Mouse (Mus musculus): Measurements from ENCODE around the gene Zfp583. TPM values are rescaled to one million over a fixed set of nuclear protein-coding genes. Genes with fewer than 3 reads are reported as not detected.

Gene Zfp583
- total and polyA plus RNA-seq, 3 experiments: 0.38 to 3.1 (median 0.49) TPM

DNA sequence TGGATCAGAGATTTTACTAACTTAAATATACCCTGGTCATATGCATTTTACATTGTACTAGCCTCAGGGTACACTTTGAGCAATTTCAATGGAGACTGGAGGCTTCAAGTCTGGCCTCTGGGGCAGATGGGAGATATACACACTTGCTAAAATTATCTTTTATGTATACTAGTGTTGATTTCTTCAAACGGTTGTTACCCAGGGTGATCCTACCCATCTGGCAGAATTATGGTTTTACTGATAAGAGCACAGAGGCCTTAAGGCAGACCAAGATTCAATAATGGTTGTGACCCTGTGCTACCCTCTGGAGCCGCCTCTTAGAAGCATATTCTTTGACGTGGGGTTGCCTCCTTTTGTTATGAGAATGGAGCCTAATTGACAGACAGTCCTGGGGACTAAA, 53.2 kb downstream of the Zfp583 start:
- Histone ChIP-seq H3K4me1 (ENCODE audit: insufficient read depth, low read depth, low read length) (peaks cover 28% of the 10 kb centered on the region), H3K27me3 (ENCODE audit: insufficient read depth, low read length) (no peaks in the 10 kb centered on the region), H3K9me3 (replicated peaks) (no peaks in the 10 kb centered on the region), H3K36me3 (replicated peaks) (peaks cover 14% of the 10 kb centered on the region), H3K4me3 (ENCODE audit: low read depth, low read length) (no peak overlapping the region)
- TF ChIP-seq TAL1 (conservative IDR thresholded peaks at IDR 0.05; ENCODE audit: low read depth, low read length) (peak; percentile 52), CTCF (IDR thresholded peaks at IDR 0.05; ENCODE audit: low read depth, low read length) (no peak)
- DNase-seq (ENCODE audit: low spot score) (peak; percentile 43), ATAC-seq (ENCODE audit: extremely low read depth, insufficient number of reproducible peaks, low FRiP score, poor library complexity, severe bottlenecking) (peak; percentile 86)

DNA sequence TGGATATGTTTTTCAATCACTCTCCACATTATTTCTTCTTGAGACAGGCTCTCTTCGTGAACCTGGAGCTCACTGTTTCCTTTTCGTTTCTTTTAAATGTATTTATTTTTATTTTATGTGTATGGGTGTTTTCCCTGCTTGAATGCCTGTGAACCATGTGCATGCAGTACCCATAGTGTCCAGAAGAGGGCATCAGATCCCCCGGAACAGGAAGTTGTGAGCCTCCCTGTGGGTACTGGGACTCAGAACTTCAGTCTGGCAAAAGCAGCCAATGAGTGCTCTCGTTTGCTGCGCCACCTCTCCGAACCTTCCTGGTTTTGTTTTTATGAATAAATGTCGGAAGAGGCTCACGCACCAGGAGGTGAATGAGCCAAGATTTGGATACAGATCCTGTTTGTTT, 65.4 kb downstream of the Zfp583 start:
- TF ChIP-seq POLR2AphosphoS5 (IDR thresholded peaks at IDR 0.05; ENCODE audit: insufficient replicate concordance, low read depth, low read length) (no peak), CTCF (IDR thresholded peaks at IDR 0.05; ENCODE audit: low read depth, low read length) (peak; percentile 73; the same call in 1 of the 2 replicates), GATA1 (IDR thresholded peaks at IDR 0.05; ENCODE audit: borderline replicate concordance, low read length) (no peak), GATA2 (IDR thresholded peaks at IDR 0.05; ENCODE audit: borderline replicate concordance, low read depth, low read length) (no peak), TAL1 (conservative IDR thresholded peaks at IDR 0.05; ENCODE audit: low read depth, low read length) (no peak)
- Histone ChIP-seq H3K9me3 (replicated peaks) (no peaks in the 10 kb centered on the region), H3K4me1 (ENCODE audit: insufficient read depth, low read depth, low read length) (peaks cover 15% of the 10 kb centered on the region), H3K4me3 (ENCODE audit: low read depth, low read length) (no peak overlapping the region), H3K27me3 (ENCODE audit: insufficient read depth, low read length) (peaks cover 8% of the 10 kb centered on the region; the same call in 1 of the 2 replicates), H3K36me3 (replicated peaks) (no peaks in the 10 kb centered on the region)
- DNase-seq (ENCODE audit: low spot score): peak; percentile 30
- ATAC-seq (ENCODE audit: extremely low read depth, insufficient number of reproducible peaks, low FRiP score, poor library complexity, severe bottlenecking): peak; percentile 60; the same call in 1 of the 2 replicates

Other genes starting within 250 kb of the Zfp583 start
- gene Zfp787, start 175.3 kb downstream of the Zfp583 start, total RNA-seq (2014; fragmentation: Nextera tagmentation): 23.5 and 36.9 TPM in 2 replicates
- gene Zfp787, start 175.3 kb downstream of the Zfp583 start, total RNA-seq (2017): 33.1 and 39.0 TPM in 2 replicates
- gene Zfp787, start 175.3 kb downstream of the Zfp583 start, polyA plus RNA-seq (2012): 47.7 and 49.8 TPM in 2 replicates
- 7.1 and 15.0 TPM in 2 replicates for gene Zfp444, start 159.1 kb downstream of the Zfp583 start, total RNA-seq (2014; fragmentation: Nextera tagmentation)
- 26.9 and 29.3 TPM in 2 replicates for gene Zfp444, start 159.1 kb downstream of the Zfp583 start, total RNA-seq (2017)
- gene Zfp444, start 159.1 kb downstream of the Zfp583 start, polyA plus RNA-seq (2012): 45.2 and 48.6 TPM in 2 replicates
- not detected in 2 replicates for gene Galp, start 134.2 kb downstream of the Zfp583 start, total RNA-seq (2014; fragmentation: Nextera tagmentation)
- gene Galp, start 134.2 kb downstream of the Zfp583 start, total RNA-seq (2017): not detected in 2 replicates
- not detected in 2 replicates for gene Galp, start 134.2 kb downstream of the Zfp583 start, polyA plus RNA-seq (2012)
- gene Zscan5b, start 109.0 kb downstream of the Zfp583 start, total RNA-seq (2014; fragmentation: Nextera tagmentation): not detected in 2 replicates
- gene Zscan5b, start 109.0 kb downstream of the Zfp583 start, total RNA-seq (2017): not detected in 2 replicates
- not detected in 2 replicates for gene Zscan5b, start 109.0 kb downstream of the Zfp583 start, polyA plus RNA-seq (2012)
- not detected in 2 replicates for gene Epp13, start 78.6 kb downstream of the Zfp583 start, total RNA-seq (2014; fragmentation: Nextera tagmentation)
- gene Epp13, start 78.6 kb downstream of the Zfp583 start, total RNA-seq (2017): not detected in 2 replicates
- not detected in 2 replicates for gene Epp13, start 78.6 kb downstream of the Zfp583 start, polyA plus RNA-seq (2012)
- 10.1 and 12.8 TPM in 2 replicates for gene Zfp667, start 44.7 kb downstream of the Zfp583 start, total RNA-seq (2014; fragmentation: Nextera tagmentation)
- 16.3 and 17.0 TPM in 2 replicates for gene Zfp667, start 44.7 kb downstream of the Zfp583 start, total RNA-seq (2017)
- 0.19 and 0.47 TPM in 2 replicates for gene Zfp667, start 44.7 kb downstream of the Zfp583 start, polyA plus RNA-seq (2012)
- not detected in 2 replicates for gene Gm3854, start 12.5 kb upstream of the Zfp583 start, total RNA-seq (2014; fragmentation: Nextera tagmentation)
- 0.05 and 0.12 TPM in 2 replicates for gene Gm3854, start 12.5 kb upstream of the Zfp583 start, total RNA-seq (2017)
- gene Gm3854, start 12.5 kb upstream of the Zfp583 start, polyA plus RNA-seq (2012): not detected in 2 replicates
- 0.83 and 8.5 TPM in 2 replicates for gene Zfp78, start 32.0 kb upstream of the Zfp583 start, total RNA-seq (2014; fragmentation: Nextera tagmentation)
- 2.3 and 2.5 TPM in 2 replicates for gene Zfp78, start 32.0 kb upstream of the Zfp583 start, total RNA-seq (2017)
- 0.03 and 0.12 TPM in 2 replicates for gene Zfp78, start 32.0 kb upstream of the Zfp583 start, polyA plus RNA-seq (2012)
- 2.1 and 5.8 TPM in 2 replicates for gene Zfp28, start 52.0 kb upstream of the Zfp583 start, total RNA-seq (2014; fragmentation: Nextera tagmentation)
- 1.8 and 2.6 TPM in 2 replicates for gene Zfp28, start 52.0 kb upstream of the Zfp583 start, total RNA-seq (2017)
- gene Zfp28, start 52.0 kb upstream of the Zfp583 start, polyA plus RNA-seq (2012): 0.46 and 0.63 TPM in 2 replicates
- 1.5 TPM in 1 of 2 replicates, not detected in the other for gene Smim17, start 67.4 kb upstream of the Zfp583 start, total RNA-seq (2014; fragmentation: Nextera tagmentation)
- not detected in 2 replicates for gene Smim17, start 67.4 kb upstream of the Zfp583 start, total RNA-seq (2017)
- not detected in 2 replicates for gene Smim17, start 67.4 kb upstream of the Zfp583 start, polyA plus RNA-seq (2012)
- gene Gm20715, start 79.0 kb upstream of the Zfp583 start, total RNA-seq (2014; fragmentation: Nextera tagmentation): not detected in 2 replicates
- gene Gm20715, start 79.0 kb upstream of the Zfp583 start, total RNA-seq (2017): 0.06 and 0.11 TPM in 2 replicates
- not detected in 2 replicates for gene Gm20715, start 79.0 kb upstream of the Zfp583 start, polyA plus RNA-seq (2012)
- gene Olfr1344, start 107.4 kb upstream of the Zfp583 start, total RNA-seq (2014; fragmentation: Nextera tagmentation): not detected in 2 replicates
- gene Olfr1344, start 107.4 kb upstream of the Zfp583 start, total RNA-seq (2017): 0.11 TPM in 1 of 2 replicates, not detected in the other
- gene Olfr1344, start 107.4 kb upstream of the Zfp583 start, polyA plus RNA-seq (2012): not detected in 2 replicates
- gene Olfr1336, start 124.9 kb upstream of the Zfp583 start, total RNA-seq (2014; fragmentation: Nextera tagmentation): not detected in 2 replicates
- under 0.01 and 0.16 TPM in 2 replicates for gene Olfr1336, start 124.9 kb upstream of the Zfp583 start, total RNA-seq (2017)
- not detected in 2 replicates for gene Olfr1336, start 124.9 kb upstream of the Zfp583 start, polyA plus RNA-seq (2012)
- gene Olfr1346, start 135.8 kb upstream of the Zfp583 start, total RNA-seq (2014; fragmentation: Nextera tagmentation): not detected in 2 replicates
- gene Olfr1346, start 135.8 kb upstream of the Zfp583 start, total RNA-seq (2017): 0.06 and 0.11 TPM in 2 replicates
- not detected in 2 replicates for gene Olfr1346, start 135.8 kb upstream of the Zfp583 start, polyA plus RNA-seq (2012)
- gene Olfr5, start 155.7 kb upstream of the Zfp583 start, total RNA-seq (2014; fragmentation: Nextera tagmentation): not detected in 2 replicates
- gene Olfr5, start 155.7 kb upstream of the Zfp583 start, total RNA-seq (2017): 0.11 TPM in 1 of 2 replicates, not detected in the other
- gene Olfr5, start 155.7 kb upstream of the Zfp583 start, polyA plus RNA-seq (2012): not detected in 2 replicates
- not detected in 2 replicates for gene Olfr1347, start 168.5 kb upstream of the Zfp583 start, total RNA-seq (2014; fragmentation: Nextera tagmentation)
- gene Olfr1347, start 168.5 kb upstream of the Zfp583 start, total RNA-seq (2017): 0.12 and 0.33 TPM in 2 replicates
- not detected in 2 replicates for gene Olfr1347, start 168.5 kb upstream of the Zfp583 start, polyA plus RNA-seq (2012)
- gene Olfr1348, start 177.5 kb upstream of the Zfp583 start, total RNA-seq (2014; fragmentation: Nextera tagmentation): not detected in 2 replicates
- 0.23 TPM in 1 of 2 replicates, not detected in the other for gene Olfr1348, start 177.5 kb upstream of the Zfp583 start, total RNA-seq (2017)
- gene Olfr1348, start 177.5 kb upstream of the Zfp583 start, polyA plus RNA-seq (2012): not detected in 2 replicates
- gene Olfr1349, start 191.7 kb upstream of the Zfp583 start, total RNA-seq (2014; fragmentation: Nextera tagmentation): not detected in 2 replicates
- 0.12 and 0.22 TPM in 2 replicates for gene Olfr1349, start 191.7 kb upstream of the Zfp583 start, total RNA-seq (2017)
- not detected in 2 replicates for gene Olfr1349, start 191.7 kb upstream of the Zfp583 start, polyA plus RNA-seq (2012)
- gene Olfr1350, start 233.6 kb upstream of the Zfp583 start, total RNA-seq (2014; fragmentation: Nextera tagmentation): not detected in 2 replicates
- 0.05 and 0.29 TPM in 2 replicates for gene Olfr1350, start 233.6 kb upstream of the Zfp583 start, total RNA-seq (2017)
- gene Olfr1350, start 233.6 kb upstream of the Zfp583 start, polyA plus RNA-seq (2012): not detected in 2 replicates

Data from G1E (cell line).